Mouse (Mus musculus) E14TG2a.4 (cell line): ENCODE results near the gene Rrp1.
A peak's percentile ranks its signal among the peaks of the same experiment; 100 is the strongest.
"Not testable (repeated sequence)": the region's sequence is repeated elsewhere in the genome, so short reads cannot be mapped to it uniquely, and the experiment has no call there.

ENCODE experiments used
- H3K27me3 ChIP-seq: 2 replicates; pipeline ENCODE4 v1.6.1; 2014; ENCODE audit warnings: low read length, control low read depth; ENCODE audit not compliant: insufficient read depth
- H3K36me3 ChIP-seq: 2 replicates; pipeline ENCODE4 v1.6.1; 2014; ENCODE audit warnings: low read length, control low read depth; ENCODE audit not compliant: insufficient read depth
- H3K4me1 ChIP-seq: replicated peaks from 2 replicates; pipeline ENCODE4 v1.6.1; 2014; ENCODE audit warnings: low read depth, low read length, control low read depth
- H3K4me3 ChIP-seq: replicated peaks from 2 replicates; pipeline ENCODE4 v1.5.1; 2014; ENCODE audit warnings: mild to moderate bottlenecking, low read length
- H3K9me3 ChIP-seq: 2 replicates; pipeline ENCODE4 v1.6.1; 2014; ENCODE audit warnings: low read length, control low read depth
- CTCF ChIP-seq: conservative IDR thresholded peaks from 2 replicates; pipeline ENCODE4 v1.5.1; 2014; ENCODE audit warnings: low read length
- NANOG ChIP-seq: IDR thresholded peaks from 2 replicates; pipeline ENCODE4 v1.6.1; 2014; ENCODE audit warnings: borderline replicate concordance, low read length, mixed read lengths
- POU5F1 ChIP-seq: IDR thresholded peaks from 2 replicates; pipeline ENCODE4 v1.6.1; 2014; ENCODE audit warnings: low read length, borderline replicate concordance

Rrp1 gene

DNA sequence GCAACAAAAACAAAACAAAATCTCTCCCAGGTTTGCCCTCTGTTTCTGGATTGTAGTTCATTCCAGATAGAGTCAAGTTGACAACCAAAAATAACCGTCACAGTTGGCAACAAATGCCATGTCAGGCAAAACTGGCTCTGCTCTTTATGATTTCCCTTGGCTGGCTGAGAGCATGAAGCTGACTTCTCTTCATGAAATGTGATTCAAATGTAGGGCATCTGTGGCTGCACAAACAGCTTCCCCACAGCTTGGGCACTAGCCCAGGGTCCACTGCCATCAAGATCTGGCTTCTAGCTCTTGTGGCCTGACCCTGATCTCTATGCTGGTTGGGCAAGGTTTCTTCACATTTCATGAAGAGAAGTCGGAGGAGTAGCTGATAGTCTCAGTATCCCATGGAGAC lies 50.9 kb downstream of the Rrp1 start:
- Histone ChIP-seq H3K36me3 (no peaks in the 10 kb centered on the region), H3K27me3 (peaks cover 32% of the 10 kb centered on the region), H3K4me1 (peaks cover 44% of the 10 kb centered on the region), H3K9me3 (0 out of 2 replicates have a peak, but pooled peaks cover 5% of the 10 kb centered on the region), H3K4me3 (no peak overlapping the region)
- no peak for TF ChIP-seq NANOG
- TF ChIP-seq CTCF = no peak
- no peak for TF ChIP-seq POU5F1

- peaks cover 32% of the 10 kb centered on the region for H3K27me3 ChIP-seq
- H3K36me3 ChIP-seq = no peaks in the 10 kb centered on the region
- peaks cover 36% of the 10 kb centered on the region for H3K4me1 ChIP-seq
- H3K9me3 ChIP-seq = 0 out of 2 replicates have a peak, but pooled peaks cover 5% of the 10 kb centered on the region
- TF ChIP-seq NANOG = no peak
- TF ChIP-seq CTCF = no peak
- no peak for TF ChIP-seq POU5F1
- H3K4me3 ChIP-seq = no peak overlapping the region
Observed at GRCm38 (mm10) chr10:78360290-78360711, 52.5 kb downstream of the Rrp1 start.

- not testable (repeated sequence) for H3K36me3 ChIP-seq, H3K4me3 ChIP-seq, H3K9me3 ChIP-seq
- peaks cover 33% of the 10 kb centered on the region for H3K27me3 ChIP-seq
- H3K4me1 ChIP-seq = peaks cover 31% of the 10 kb centered on the region
Observed at GRCm38 (mm10) chr10:78358999-78359398, 53.8 kb downstream of the Rrp1 start.

DNA sequence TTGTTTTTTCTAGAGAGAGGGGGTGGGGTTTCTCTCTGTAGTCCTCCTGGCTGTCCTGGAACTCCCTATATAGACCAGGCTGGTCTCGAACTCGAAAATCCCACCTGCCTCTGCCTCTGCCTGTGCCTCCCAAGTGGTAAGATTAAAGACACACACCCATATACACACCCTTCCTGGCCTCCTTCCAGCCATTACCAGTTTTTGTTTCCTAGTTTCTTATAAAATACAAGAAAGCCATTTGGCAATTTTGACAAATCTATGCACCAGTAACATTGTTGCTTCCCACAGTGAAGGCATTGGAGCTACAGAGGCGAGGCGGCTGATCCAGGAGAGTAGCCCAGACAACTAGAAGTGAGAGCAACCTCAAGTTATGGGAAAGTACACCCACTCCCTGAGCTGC lies 54.6 kb downstream of the Rrp1 start:
- peaks cover 31% of the 10 kb centered on the region for H3K27me3 ChIP-seq
- H3K9me3 ChIP-seq = 0 out of 2 replicates have a peak, but pooled peaks cover 5% of the 10 kb centered on the region
- no peak overlapping the region for H3K4me3 ChIP-seq
- peaks cover 31% of the 10 kb centered on the region for H3K4me1 ChIP-seq
- H3K36me3 ChIP-seq = no peaks in the 10 kb centered on the region
- TF ChIP-seq NANOG = no peak

GRCm38 (mm10) chr10:78357742-78358141 lies 55.1 kb downstream of the Rrp1 start:
- no peak for TF ChIP-seq POU5F1
- no peak for TF ChIP-seq NANOG
- no peak for TF ChIP-seq CTCF

GRCm38 (mm10) chr10:78355931-78356593 lies 56.8 kb downstream of the Rrp1 start:
- no peaks in the 10 kb centered on the region for H3K36me3 ChIP-seq
- H3K4me3 ChIP-seq = no peak overlapping the region
- H3K4me1 ChIP-seq = peaks cover 36% of the 10 kb centered on the region
- H3K27me3 ChIP-seq = peaks cover 36% of the 10 kb centered on the region
- TF ChIP-seq NANOG (no peak), POU5F1 (no peak), CTCF (no peak)
- 0 out of 2 replicates have a peak, but pooled peaks cover 5% of the 10 kb centered on the region for H3K9me3 ChIP-seq

More at GRCm38 (mm10) chr10:78357742-78358141, 55.1 kb downstream of the Rrp1 start:
- Histone ChIP-seq H3K27me3 (peaks cover 36% of the 10 kb centered on the region), H3K9me3 (0 out of 2 replicates have a peak, but pooled peaks cover 5% of the 10 kb centered on the region), H3K4me1 (peaks cover 33% of the 10 kb centered on the region), H3K4me3 (no peak overlapping the region), H3K36me3 (no peaks in the 10 kb centered on the region)

DNA sequence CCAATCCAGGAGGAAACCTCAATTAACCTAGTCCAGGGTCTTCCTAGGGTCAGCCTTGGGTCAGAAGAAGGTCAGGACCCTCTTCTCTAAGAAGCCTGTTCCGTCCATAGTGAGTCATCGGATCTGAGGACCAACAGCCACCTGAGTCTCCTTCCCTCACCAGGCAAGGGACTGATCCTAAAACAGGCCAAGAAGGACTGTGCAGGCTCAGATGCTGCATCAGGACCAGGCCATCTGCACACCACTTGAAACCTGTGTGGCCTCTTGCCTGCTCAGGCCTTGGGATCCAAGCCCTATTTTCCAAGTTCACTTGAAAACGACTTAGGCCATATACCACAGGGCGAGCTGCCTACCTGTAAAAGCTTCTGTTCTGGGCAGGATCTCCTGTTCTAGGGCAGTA lies 59.6 kb downstream of the Rrp1 start:
- TF ChIP-seq CTCF = no peak
- TF ChIP-seq NANOG = no peak
- H3K9me3 ChIP-seq = 0 out of 2 replicates have a peak, but pooled peaks cover 5% of the 10 kb centered on the region
- H3K4me3 ChIP-seq = peak overlapping the region; percentile 86; the same call in 1 of the 2 replicates
- peaks cover 52% of the 10 kb centered on the region for H3K4me1 ChIP-seq
- H3K36me3 ChIP-seq = peaks cover 10% of the 10 kb centered on the region
- peaks cover 50% of the 10 kb centered on the region for H3K27me3 ChIP-seq

DNA sequence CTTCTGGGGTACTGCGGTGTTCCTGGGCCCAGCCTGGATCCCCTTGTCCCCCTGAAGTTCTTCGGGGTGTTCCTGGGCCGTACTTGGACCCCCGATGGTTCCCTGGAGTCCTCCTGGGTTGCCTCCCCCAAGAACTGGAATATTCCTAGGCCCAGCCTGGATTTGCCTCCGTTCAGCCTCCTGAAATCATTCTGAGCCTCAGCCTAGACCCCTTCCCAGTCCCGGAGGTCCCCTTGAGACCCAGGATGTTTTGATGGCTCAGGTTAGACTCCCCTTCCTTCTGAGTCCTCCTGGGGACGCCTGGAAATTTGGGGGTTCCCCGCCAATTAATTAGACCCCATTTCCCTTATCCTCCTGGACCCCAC lies 60.2 kb downstream of the Rrp1 start:
- Histone ChIP-seq H3K27me3 (peaks cover 53% of the 10 kb centered on the region), H3K36me3 (peaks cover 12% of the 10 kb centered on the region), H3K4me3 (peak overlapping the region; percentile 86), H3K4me1 (peaks cover 52% of the 10 kb centered on the region), H3K9me3 (0 out of 2 replicates have a peak, but pooled peaks cover 2% of the 10 kb centered on the region)
- TF ChIP-seq CTCF (no peak), POU5F1 (no peak), NANOG (no peak)
